Mouse (Mus musculus): ENCODE measurements around the gene Plekhg3. TPM values are rescaled to one million over a fixed set of nuclear protein-coding genes. Genes with fewer than 3 reads are reported as not detected.
A peak's percentile ranks its signal among the peaks of the same experiment; 100 is the strongest.

Plekhg3 gene
- polyA plus RNA-seq, 1 experiment from 2014 or later: 0.63 TPM

- H3K27me3 ChIP-seq: no peaks in the 10 kb centered on the region
- ATAC-seq: no peak
- WGBS: 48% methylated on average over 5 of the region's 5 CpGs
Measured at GRCm38 (mm10) chr12:76502981-76503380, 27.7 kb upstream of the Plekhg3 start.

DNA sequence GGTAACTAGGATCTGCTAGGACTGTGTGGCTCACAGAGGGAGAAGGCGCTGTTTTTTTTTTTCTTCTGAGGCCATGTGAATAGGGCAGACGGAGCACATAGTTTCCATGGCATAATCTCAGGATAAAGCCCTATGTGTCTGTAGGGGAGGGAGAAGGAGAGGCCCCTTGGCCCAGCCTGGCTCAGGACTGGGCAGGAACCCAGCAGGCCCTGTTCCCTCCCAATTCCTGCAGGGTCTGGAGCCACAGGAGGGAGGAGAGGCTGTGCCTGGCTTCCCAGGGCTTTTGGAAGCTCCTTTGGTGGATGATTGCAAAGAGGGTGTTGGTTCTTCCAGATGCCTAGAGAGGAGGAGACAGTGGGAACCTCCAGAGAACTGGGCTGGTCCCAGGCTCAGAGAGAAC, 24.2 kb upstream of the Plekhg3 start:
- H3K36me3 ChIP-seq (ENCODE audit: poor library complexity, severe bottlenecking): no peaks in the 10 kb centered on the region
- H3K27me3 ChIP-seq: no peaks in the 10 kb centered on the region
- no peak overlapping the region for H3K9ac ChIP-seq
- H3K27ac ChIP-seq: no peak overlapping the region; the same call in 1 of the 2 replicates
- ATAC-seq: peak; percentile 45; the same call in 1 of the 2 replicates
- no peak overlapping the region for H3K4me2 ChIP-seq
- peaks cover 8% of the 10 kb centered on the region for H3K4me1 ChIP-seq
- no peak overlapping the region for H3K4me3 ChIP-seq
- WGBS: 29% methylated on average over 2 of the region's 2 CpGs
- no peaks in the 10 kb centered on the region for H3K9me3 ChIP-seq (replicated peaks)

More at GRCm38 (mm10) chr12:76502981-76503380, 27.7 kb upstream of the Plekhg3 start:
- peaks cover 8% of the 10 kb centered on the region for H3K4me1 ChIP-seq
- no peaks in the 10 kb centered on the region for H3K36me3 ChIP-seq (ENCODE audit: poor library complexity, severe bottlenecking)
- no peak overlapping the region for H3K4me3 ChIP-seq
- H3K4me2 ChIP-seq: no peak overlapping the region
- no peak overlapping the region for H3K9ac ChIP-seq
- no peaks in the 10 kb centered on the region for H3K9me3 ChIP-seq (replicated peaks)
- no peak overlapping the region for H3K27ac ChIP-seq

DNA sequence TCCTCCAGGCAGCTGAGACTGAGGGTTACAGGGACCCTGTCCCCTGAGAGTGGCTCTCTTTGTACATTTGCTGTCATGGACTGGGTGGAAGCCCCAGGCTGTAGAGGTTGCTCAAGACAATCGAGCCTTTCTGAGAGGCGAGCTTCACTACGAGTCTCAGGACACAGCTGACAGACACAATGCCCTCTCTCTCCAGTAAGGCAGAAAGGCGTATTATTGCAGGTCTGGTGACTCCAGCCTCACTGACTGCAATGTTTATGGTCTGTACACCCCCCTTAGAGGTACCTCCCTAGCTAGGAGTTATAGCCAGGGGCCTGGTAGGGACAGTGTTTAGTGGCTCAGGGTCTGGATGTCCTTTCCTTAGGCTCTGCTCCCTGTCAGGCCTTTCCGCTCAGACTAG, 22.9 kb upstream of the Plekhg3 start:
- no peaks in the 10 kb centered on the region for H3K27me3 ChIP-seq
- H3K4me3 ChIP-seq: no peak overlapping the region
- no peaks in the 10 kb centered on the region for H3K9me3 ChIP-seq (replicated peaks)
- 49% methylated on average over 5 of the region's 5 CpGs for WGBS
- no peak overlapping the region for H3K4me2 ChIP-seq
- no peak overlapping the region for H3K27ac ChIP-seq
- peaks cover 8% of the 10 kb centered on the region for H3K4me1 ChIP-seq
- ATAC-seq: no peak
- H3K36me3 ChIP-seq (ENCODE audit: poor library complexity, severe bottlenecking): no peaks in the 10 kb centered on the region
- no peak overlapping the region for H3K9ac ChIP-seq

DNA sequence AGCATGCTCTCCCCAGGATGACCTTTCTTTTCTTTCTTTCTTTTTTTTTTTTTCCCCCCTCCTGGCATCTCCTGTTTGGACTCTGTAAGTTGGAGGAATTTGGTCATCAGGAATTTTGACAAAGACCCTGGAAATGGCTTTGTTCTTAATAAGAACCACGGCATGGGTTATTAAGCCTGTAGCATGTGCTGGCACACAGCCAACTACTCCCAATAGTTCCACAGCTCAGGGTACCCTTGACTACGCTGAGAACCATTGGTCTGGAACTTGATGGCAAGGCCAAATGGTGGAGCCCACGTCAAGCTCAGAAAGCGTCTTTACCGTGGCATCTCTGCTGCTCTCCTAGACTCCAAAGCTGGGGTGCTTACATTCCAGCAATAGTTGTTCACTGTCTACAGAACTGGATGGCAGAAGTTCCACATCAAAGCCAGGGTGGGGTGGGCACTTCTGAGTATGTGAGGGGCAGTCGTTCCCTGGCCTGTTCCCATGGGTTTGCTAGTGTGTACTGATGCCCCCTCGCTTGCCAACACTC, 21.7 kb upstream of the Plekhg3 start:
- Histone ChIP-seq H3K27me3 (no peaks in the 10 kb centered on the region), H3K4me1 (peaks cover 8% of the 10 kb centered on the region), H3K9me3 (replicated peaks) (no peaks in the 10 kb centered on the region), H3K4me3 (no peak overlapping the region), H3K9ac (no peak overlapping the region), H3K27ac (no peak overlapping the region), H3K4me2 (no peak overlapping the region), H3K36me3 (ENCODE audit: poor library complexity, severe bottlenecking) (no peaks in the 10 kb centered on the region)
- 74% methylated on average over 7 of the region's 7 CpGs for WGBS
- no peak for ATAC-seq

- 0 out of 2 replicates have a peak, but pooled peaks cover 1% of the 10 kb centered on the region for H3K4me1 ChIP-seq
- H3K27ac ChIP-seq: no peak overlapping the region
- H3K36me3 ChIP-seq (ENCODE audit: poor library complexity, severe bottlenecking): no peaks in the 10 kb centered on the region
- H3K9me3 ChIP-seq (replicated peaks): no peaks in the 10 kb centered on the region
- WGBS: 66% methylated on average over 1 of the region's 1 CpGs
- ATAC-seq: no peak
- H3K4me3 ChIP-seq: no peak overlapping the region
- no peak overlapping the region for H3K9ac ChIP-seq
- H3K27me3 ChIP-seq: no peaks in the 10 kb centered on the region
- no peak overlapping the region for H3K4me2 ChIP-seq
Measured at GRCm38 (mm10) chr12:76512731-76513130, 18.0 kb upstream of the Plekhg3 start.

- Histone ChIP-seq H3K36me3 (ENCODE audit: poor library complexity, severe bottlenecking) (no peaks in the 10 kb centered on the region), H3K9me3 (replicated peaks) (no peaks in the 10 kb centered on the region), H3K4me3 (no peak overlapping the region), H3K27ac (no peak overlapping the region), H3K4me1 (no peaks in the 10 kb centered on the region), H3K4me2 (no peak overlapping the region), H3K9ac (no peak overlapping the region), H3K27me3 (no peaks in the 10 kb centered on the region)
- 38% methylated on average over 4 of the region's 4 CpGs for WGBS
- ATAC-seq: no peak
Measured at GRCm38 (mm10) chr12:76514842-76515241, 15.8 kb upstream of the Plekhg3 start.

GRCm38 (mm10) chr12:76518000-76518399, 12.7 kb upstream of the Plekhg3 start:
- Histone ChIP-seq H3K9ac (no peak overlapping the region), H3K4me2 (no peak overlapping the region), H3K27me3 (no peaks in the 10 kb centered on the region), H3K27ac (no peak overlapping the region), H3K9me3 (replicated peaks) (no peaks in the 10 kb centered on the region), H3K36me3 (ENCODE audit: poor library complexity, severe bottlenecking) (no peaks in the 10 kb centered on the region), H3K4me1 (no peaks in the 10 kb centered on the region), H3K4me3 (no peak overlapping the region)
- ATAC-seq: no peak
- WGBS: 92% methylated on average over 9 of the region's 9 CpGs

DNA sequence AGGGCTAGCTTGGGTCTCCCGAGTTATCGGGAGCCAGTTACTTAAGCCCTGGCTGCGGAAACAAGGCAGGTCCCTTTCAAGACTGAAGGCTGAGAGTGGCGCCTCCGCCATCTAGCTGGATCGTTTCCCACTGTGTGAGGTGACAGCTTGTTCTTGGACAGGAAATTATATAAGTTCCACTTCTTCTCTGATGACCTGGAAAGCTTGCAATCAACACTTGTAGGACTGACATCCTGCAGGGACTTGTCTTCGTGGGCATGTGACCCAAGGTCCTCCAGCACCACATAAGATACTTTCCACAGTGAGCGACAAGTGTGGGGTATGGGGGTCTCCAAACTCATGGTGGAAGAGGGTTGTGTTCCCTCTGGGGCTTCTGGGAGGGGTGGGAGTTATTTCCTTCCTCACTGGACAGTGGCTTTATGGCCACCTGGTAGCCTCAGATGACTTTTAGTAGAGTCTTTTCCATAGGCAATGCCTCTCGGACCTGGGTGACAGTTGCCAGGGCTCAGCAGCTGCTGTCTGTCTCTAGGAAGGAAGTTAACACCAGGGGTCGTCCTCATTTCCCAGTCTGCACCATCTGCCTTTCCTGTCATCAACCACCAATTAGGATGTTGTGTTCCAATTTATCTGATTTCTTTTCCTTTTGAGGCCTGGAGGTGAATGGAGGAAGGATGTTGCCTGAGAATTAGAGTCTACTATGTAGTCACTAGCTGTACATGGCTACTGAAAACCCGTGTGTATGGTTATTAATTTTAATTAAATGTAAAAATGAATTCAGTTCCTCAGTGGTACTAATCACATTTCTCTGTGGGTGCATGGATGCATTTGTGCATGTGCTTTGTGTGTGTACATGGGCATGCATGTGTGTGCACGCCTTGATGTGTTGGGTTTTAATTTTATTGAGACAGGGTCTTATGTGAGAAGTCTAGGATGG, 11.5 kb upstream of the Plekhg3 start:
- Histone ChIP-seq H3K4me1 (no peaks in the 10 kb centered on the region), H3K27me3 (no peaks in the 10 kb centered on the region), H3K4me2 (no peak overlapping the region), H3K4me3 (no peak overlapping the region), H3K9ac (no peak overlapping the region), H3K9me3 (replicated peaks) (no peaks in the 10 kb centered on the region), H3K36me3 (ENCODE audit: poor library complexity, severe bottlenecking) (no peaks in the 10 kb centered on the region), H3K27ac (no peak overlapping the region)
- WGBS: 83% methylated on average over 12 of the region's 12 CpGs
- ATAC-seq: no peak

GRCm38 (mm10) chr12:76523654-76524053, 7.0 kb upstream of the Plekhg3 start:
- Histone ChIP-seq H3K36me3 (ENCODE audit: poor library complexity, severe bottlenecking) (no peaks in the 10 kb centered on the region), H3K9ac (no peak overlapping the region), H3K4me1 (no peaks in the 10 kb centered on the region), H3K9me3 (replicated peaks) (no peaks in the 10 kb centered on the region), H3K27me3 (no peaks in the 10 kb centered on the region; the same call in 1 of the 2 replicates), H3K27ac (no peak overlapping the region), H3K4me2 (no peak overlapping the region), H3K4me3 (no peak overlapping the region)
- 79% methylated on average over 5 of the region's 5 CpGs for WGBS
- no peak for ATAC-seq

DNA sequence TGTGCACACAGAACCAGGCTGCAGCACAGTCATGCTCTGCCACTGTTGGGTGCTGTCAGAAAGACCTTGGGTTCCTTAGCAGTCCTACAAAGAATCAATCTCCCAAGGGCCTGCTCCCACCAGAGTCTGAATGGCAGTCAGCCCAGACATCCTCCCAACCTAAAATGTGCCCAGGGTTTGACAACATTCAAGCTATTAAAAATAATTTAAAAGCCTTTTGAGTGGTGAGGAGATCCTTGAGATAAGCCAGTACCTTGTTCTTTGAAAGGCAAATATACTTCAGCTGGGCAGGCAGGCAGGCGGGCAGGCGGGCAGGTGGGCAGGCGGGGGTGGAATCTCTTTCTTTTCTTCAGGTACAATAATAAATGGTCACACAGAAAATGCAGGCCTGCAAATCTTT, 5.8 kb upstream of the Plekhg3 start:
- H3K27ac ChIP-seq: no peak overlapping the region
- H3K36me3 ChIP-seq (ENCODE audit: poor library complexity, severe bottlenecking): no peaks in the 10 kb centered on the region
- no peak overlapping the region for H3K4me2 ChIP-seq
- no peak overlapping the region for H3K9ac ChIP-seq
- peaks cover 8% of the 10 kb centered on the region for H3K27me3 ChIP-seq
- ATAC-seq: no peak
- WGBS: 95% methylated on average over 3 of the region's 3 CpGs
- H3K4me1 ChIP-seq: no peaks in the 10 kb centered on the region
- H3K9me3 ChIP-seq (replicated peaks): no peaks in the 10 kb centered on the region
- H3K4me3 ChIP-seq: no peak overlapping the region

DNA sequence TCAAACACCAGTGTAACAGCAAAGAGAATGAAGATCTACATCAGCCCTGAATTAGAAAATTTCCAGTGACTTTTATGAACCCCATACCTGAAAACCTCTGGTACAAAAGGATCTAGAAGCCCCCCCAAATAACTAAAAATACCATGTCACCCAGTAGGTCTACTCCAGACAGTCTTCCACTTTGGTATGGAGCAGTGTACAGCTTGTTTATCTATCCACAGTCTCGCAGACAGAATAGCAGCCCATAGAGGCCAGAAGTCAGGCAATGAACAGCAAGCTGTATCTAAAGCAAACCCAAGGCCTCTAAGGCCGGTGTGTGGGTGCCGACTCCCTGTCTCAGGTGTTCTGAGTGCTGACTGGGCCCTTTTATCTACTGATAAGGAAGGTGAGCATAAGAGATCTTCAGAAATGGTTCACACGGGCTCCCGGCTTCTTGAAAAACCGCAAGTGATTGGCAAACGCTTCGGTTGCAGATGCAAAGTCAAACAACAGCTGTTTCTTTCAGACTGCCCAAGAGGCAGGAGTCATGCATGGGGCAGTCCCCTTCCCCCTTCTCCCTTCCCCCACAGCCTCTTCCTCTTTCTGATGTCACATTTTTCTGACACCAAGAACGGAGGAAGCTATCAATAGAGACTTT, 3.3 kb upstream of the Plekhg3 start:
- Histone ChIP-seq H3K9me3 (replicated peaks) (no peaks in the 10 kb centered on the region), H3K4me1 (peaks cover 2% of the 10 kb centered on the region; the same call in 1 of the 2 replicates), H3K36me3 (ENCODE audit: poor library complexity, severe bottlenecking) (no peaks in the 10 kb centered on the region), H3K9ac (no peak overlapping the region), H3K27me3 (peaks cover 32% of the 10 kb centered on the region), H3K27ac (no peak overlapping the region), H3K4me2 (no peak overlapping the region), H3K4me3 (no peak overlapping the region)
- WGBS: 80% methylated on average over 9 of the region's 9 CpGs
- ATAC-seq: no peak

GRCm38 (mm10) chr12:76528766-76529165, 1.9 kb upstream of the Plekhg3 start:
- WGBS: 91% methylated on average over 5 of the region's 5 CpGs
- Histone ChIP-seq H3K27ac (no peak overlapping the region), H3K9me3 (replicated peaks) (no peaks in the 10 kb centered on the region), H3K9ac (no peak overlapping the region), H3K36me3 (ENCODE audit: poor library complexity, severe bottlenecking) (no peaks in the 10 kb centered on the region), H3K4me2 (no peak overlapping the region), H3K27me3 (peaks cover 46% of the 10 kb centered on the region), H3K4me3 (no peak overlapping the region), H3K4me1 (peaks cover 14% of the 10 kb centered on the region)
- no peak for ATAC-seq

Measured in forebrain, embryonic 13.5 days (tissue).